Mouse (Mus musculus): ENCODE results near the gene Cmip. TPM values are rescaled to one million over a fixed set of nuclear protein-coding genes. Genes with fewer than 3 reads are reported as not detected.

Cmip gene
- polyA plus RNA-seq, 1 experiment from 2014 or later: 87.3 TPM

GRCm38 (mm10) chr8:117347556-117347955 is 90.7 kb downstream of the Cmip start:
- Histone ChIP-seq H3K4me2 (no peak overlapping the region), H3K9me3 (no peaks in the 10 kb centered on the region), H3K36me3 (no peaks in the 10 kb centered on the region), H3K4me1 (replicated peaks) (peaks cover 50% of the 10 kb centered on the region), H3K27ac (peak overlapping the region; percentile 55), H3K9ac (no peak overlapping the region), H3K27me3 (no peaks in the 10 kb centered on the region), H3K4me3 (no peak overlapping the region)
- no peak for ATAC-seq (ENCODE audit: low FRiP score)
- WGBS: 38% methylated on average over 4 of the region's 4 CpGs

- no peak overlapping the region for H3K4me3 ChIP-seq
- no peak overlapping the region for H3K9ac ChIP-seq
- no peaks in the 10 kb centered on the region for H3K9me3 ChIP-seq
- peaks cover 46% of the 10 kb centered on the region for H3K4me1 ChIP-seq (replicated peaks)
- H3K36me3 ChIP-seq: no peaks in the 10 kb centered on the region
- H3K4me2 ChIP-seq: 0 out of 2 replicates have a peak overlapping the region, but pooled peaks have one; percentile 13
- ATAC-seq (ENCODE audit: low FRiP score): 0 out of 2 replicates have a peak, but pooled peaks have one; percentile 37
- WGBS: 45% methylated on average over 11 of the region's 11 CpGs
- H3K27ac ChIP-seq: peak overlapping the region; percentile 55
- H3K27me3 ChIP-seq: no peaks in the 10 kb centered on the region
These were observed 92.0 kb downstream of the Cmip start for GRCm38 (mm10) chr8:117348718-117349394.

GRCm38 (mm10) chr8:117349541-117349940 is 92.7 kb downstream of the Cmip start:
- Histone ChIP-seq H3K4me3 (no peak overlapping the region), H3K27ac (peak overlapping the region; percentile 55), H3K9ac (no peak overlapping the region), H3K4me1 (replicated peaks) (peaks cover 44% of the 10 kb centered on the region), H3K27me3 (no peaks in the 10 kb centered on the region), H3K36me3 (no peaks in the 10 kb centered on the region), H3K9me3 (no peaks in the 10 kb centered on the region), H3K4me2 (no peak overlapping the region)
- 94% methylated on average over 4 of the region's 4 CpGs for WGBS
- ATAC-seq (ENCODE audit: low FRiP score): no peak

- ATAC-seq (ENCODE audit: low FRiP score): no peak
- no peak overlapping the region for H3K9ac ChIP-seq
- peaks cover 55% of the 10 kb centered on the region for H3K4me1 ChIP-seq (replicated peaks)
- no peak overlapping the region for H3K27ac ChIP-seq
- H3K4me3 ChIP-seq: no peak overlapping the region
- no peaks in the 10 kb centered on the region for H3K9me3 ChIP-seq
- no peaks in the 10 kb centered on the region for H3K36me3 ChIP-seq
- no peaks in the 10 kb centered on the region for H3K27me3 ChIP-seq
- no peak overlapping the region for H3K4me2 ChIP-seq
- 96% methylated on average over 4 of the region's 4 CpGs for WGBS
These were observed 95.2 kb downstream of the Cmip start for GRCm38 (mm10) chr8:117352098-117352497.

GRCm38 (mm10) chr8:117355111-117355831 is 98.4 kb downstream of the Cmip start:
- peaks cover 30% of the 10 kb centered on the region for H3K4me1 ChIP-seq (replicated peaks)
- no peak overlapping the region for H3K9ac ChIP-seq
- 0 out of 2 replicates have a peak overlapping the region, but pooled peaks have one; percentile 23 for H3K27ac ChIP-seq
- no peaks in the 10 kb centered on the region for H3K27me3 ChIP-seq
- H3K36me3 ChIP-seq: no peaks in the 10 kb centered on the region
- ATAC-seq (ENCODE audit: low FRiP score): no peak
- 70% methylated on average over 12 of the region's 12 CpGs for WGBS
- H3K9me3 ChIP-seq: no peaks in the 10 kb centered on the region
- H3K4me2 ChIP-seq: no peak overlapping the region
- no peak overlapping the region for H3K4me3 ChIP-seq

- ATAC-seq (ENCODE audit: low FRiP score): no peak
These were observed 99.3 kb downstream of the Cmip start for GRCm38 (mm10) chr8:117356109-117356672.

GRCm38 (mm10) chr8:117357491-117358467 is 100.9 kb downstream of the Cmip start:
- no peaks in the 10 kb centered on the region for H3K27me3 ChIP-seq
- no peak overlapping the region for H3K27ac ChIP-seq
- WGBS: 94% methylated on average over 16 of the region's 16 CpGs
- H3K36me3 ChIP-seq: no peaks in the 10 kb centered on the region
- peaks cover 47% of the 10 kb centered on the region for H3K4me1 ChIP-seq (replicated peaks)
- H3K9me3 ChIP-seq: no peaks in the 10 kb centered on the region
- ATAC-seq (ENCODE audit: low FRiP score): no peak
- no peak overlapping the region for H3K4me2 ChIP-seq
- no peak overlapping the region for H3K9ac ChIP-seq
- H3K4me3 ChIP-seq: no peak overlapping the region

More at GRCm38 (mm10) chr8:117356109-117356672, 99.3 kb downstream of the Cmip start:
- WGBS: 91% methylated on average over 13 of the region's 13 CpGs
- no peak overlapping the region for H3K27ac ChIP-seq
- no peak overlapping the region for H3K4me3 ChIP-seq
- no peak overlapping the region for H3K9ac ChIP-seq
- H3K4me1 ChIP-seq (replicated peaks): peaks cover 33% of the 10 kb centered on the region
- H3K36me3 ChIP-seq: no peaks in the 10 kb centered on the region
- H3K4me2 ChIP-seq: no peak overlapping the region
- H3K27me3 ChIP-seq: no peaks in the 10 kb centered on the region
- H3K9me3 ChIP-seq: no peaks in the 10 kb centered on the region

- H3K4me1 ChIP-seq (replicated peaks): peaks cover 53% of the 10 kb centered on the region
- 95% methylated on average over 3 of the region's 3 CpGs for WGBS
- ATAC-seq (ENCODE audit: low FRiP score): no peak
These were observed 103.5 kb downstream of the Cmip start for GRCm38 (mm10) chr8:117360172-117360930.

GRCm38 (mm10) chr8:117361595-117362437 is 105.0 kb downstream of the Cmip start:
- no peaks in the 10 kb centered on the region for H3K36me3 ChIP-seq
- H3K27ac ChIP-seq: peak overlapping the region; percentile 3; the same call in 1 of the 2 replicates
- H3K9me3 ChIP-seq: no peaks in the 10 kb centered on the region
- no peak for ATAC-seq (ENCODE audit: low FRiP score)
- H3K4me3 ChIP-seq: no peak overlapping the region
- no peak overlapping the region for H3K9ac ChIP-seq
- H3K4me2 ChIP-seq: no peak overlapping the region
- H3K4me1 ChIP-seq (replicated peaks): peaks cover 50% of the 10 kb centered on the region
- WGBS: 83% methylated on average over 12 of the region's 12 CpGs
- H3K27me3 ChIP-seq: no peaks in the 10 kb centered on the region

More at GRCm38 (mm10) chr8:117360172-117360930, 103.5 kb downstream of the Cmip start:
- Histone ChIP-seq H3K27ac (no peak overlapping the region; the same call in 1 of the 2 replicates), H3K4me3 (no peak overlapping the region), H3K36me3 (no peaks in the 10 kb centered on the region), H3K9me3 (no peaks in the 10 kb centered on the region), H3K4me2 (no peak overlapping the region), H3K27me3 (no peaks in the 10 kb centered on the region), H3K9ac (no peak overlapping the region)

- Histone ChIP-seq H3K4me2 (no peak overlapping the region), H3K4me1 (replicated peaks) (peaks cover 56% of the 10 kb centered on the region), H3K4me3 (no peak overlapping the region), H3K27ac (0 out of 2 replicates have a peak overlapping the region, but pooled peaks have one; percentile 12), H3K36me3 (no peaks in the 10 kb centered on the region), H3K27me3 (no peaks in the 10 kb centered on the region), H3K9ac (no peak overlapping the region), H3K9me3 (no peaks in the 10 kb centered on the region)
- ATAC-seq (ENCODE audit: low FRiP score): no peak
- 55% methylated on average over 2 of the region's 2 CpGs for WGBS
These were observed 105.5 kb downstream of the Cmip start for GRCm38 (mm10) chr8:117362438-117362726.

Measured in hindbrain, embryonic 13.5 days (tissue).